Mouse (Mus musculus) hematopoietic stem cell, adult 5-6 weeks (primary cell): Measurements from ENCODE around the gene Echdc2. TPM values are rescaled to one million over a fixed set of nuclear protein-coding genes. Genes with fewer than 3 reads are reported as not detected.

Experiments
- ATAC-seq, 2 experiments: fragments of 125-278 bp in 1 of 2; replicated peaks in 1 of 2; 2 replicates each; pipeline ENCODE4 v1.8.0; 2016 to 2017; ENCODE audit warnings: inconsistent platforms in 2 of 2, mild to moderate bottlenecking in 2 of 2, moderate number of reproducible peaks in 2 of 2, low read depth in 1 of 2, moderate TSS enrichment in 1 of 2; ENCODE audit not compliant: low FRiP score in 2 of 2, poor library complexity in 2 of 2, severe bottlenecking in 2 of 2, insufficient read depth in 1 of 2, low TSS enrichment in 1 of 2
- total RNA-seq: library from RNA; stranded (forward); fragments of 172-1452, 232-1000 nt; gene quantifications from 2 replicates; pipeline ENCODE4 v1.2.3, GENCODE M21; 2017

Echdc2 gene
- total RNA-seq, 1 experiment from 2014 or later: 0.55 TPM

GRCm38 (mm10) chr4:108168056-108168455, 2.8 kb downstream of the Echdc2 start:
- no peak for ATAC-seq

- no peak for ATAC-seq
These were observed 17.0 kb downstream of the Echdc2 start for GRCm38 (mm10) chr4:108182278-108182677.

- ATAC-seq: no peak
These were observed 27.6 kb downstream of the Echdc2 start for GRCm38 (mm10) chr4:108192821-108193323.

- ATAC-seq: no peak
These were observed 31.1 kb downstream of the Echdc2 start for GRCm38 (mm10) chr4:108196277-108196855.

GRCm38 (mm10) chr4:108199236-108199635, 34.0 kb downstream of the Echdc2 start:
- no peak for ATAC-seq

- ATAC-seq: no peak
These were observed 39.4 kb downstream of the Echdc2 start for GRCm38 (mm10) chr4:108204629-108205028.

- ATAC-seq: no peak
These were observed 47.8 kb downstream of the Echdc2 start for GRCm38 (mm10) chr4:108213023-108213422.

- no peak for ATAC-seq
These were observed 52.3 kb downstream of the Echdc2 start, which contains the start of gene Zyg11a for GRCm38 (mm10) chr4:108217332-108218179. Zyg11a (minus strand) TSS chr4:108218048.

GRCm38 (mm10) chr4:108219019-108219418, 53.8 kb downstream of the Echdc2 start:
- no peak for ATAC-seq

- no peak for ATAC-seq
These were observed 57.3 kb downstream of the Echdc2 start for GRCm38 (mm10) chr4:108222507-108222906.

- no peak for ATAC-seq
These were observed 60.2 kb downstream of the Echdc2 start for GRCm38 (mm10) chr4:108225341-108225872.

Other genes starting within 250 kb of the Echdc2 start
- 24.1 and 24.6 TPM in 2 replicates for gene Cpt2, start 241.8 kb upstream of the Echdc2 start, total RNA-seq
- not detected in 2 replicates for gene Slc1a7, start 197.1 kb upstream of the Echdc2 start, total RNA-seq
- not detected in 2 replicates for gene Podn, start 69.0 kb upstream of the Echdc2 start, total RNA-seq
- 201 and 213 TPM in 2 replicates for gene Scp2, start 20.4 kb upstream of the Echdc2 start, total RNA-seq
- not detected in 2 replicates for gene Zyg11a, start 52.6 kb downstream of the Echdc2 start, total RNA-seq
- gene Zyg11b, start 135.7 kb downstream of the Echdc2 start, total RNA-seq: 32.3 TPM in 2 replicates
- 8.2 and 13.3 TPM in 2 replicates for gene Coa7, start 162.7 kb downstream of the Echdc2 start, total RNA-seq
- not detected in 2 replicates for gene Shisal2a, start 217.9 kb downstream of the Echdc2 start, total RNA-seq
- 4.2 and 12.6 TPM in 2 replicates for gene Gpx7, start 241.5 kb downstream of the Echdc2 start, total RNA-seq